Mouse (Mus musculus) liver, embryonic 14.5 days (tissue): ENCODE data around the gene Il17rc.

Source experiments
- CTCF ChIP-seq: IDR thresholded peaks from 2 replicates; pipeline ENCODE4 v1.5.1; 2016; ENCODE audit warnings: antibody characterized with exemption, low read depth, control low read depth
- EP300 ChIP-seq: IDR thresholded peaks from 2 replicates; pipeline ENCODE4 v1.6.1; 2016; ENCODE audit warnings: antibody characterized with exemption, low read depth

- no peak for TF ChIP-seq CTCF
- no peak for TF ChIP-seq EP300
These were observed 11.9 kb downstream of the Il17rc start, which contains the start of gene Creld1 for GRCm38 (mm10) chr6:113483100-113483615.
